Mouse (Mus musculus) neural tube, embryonic 11.5 days (tissue): ENCODE measurements around the gene Calm3. TPM values are rescaled to one million over a fixed set of nuclear protein-coding genes. Genes with fewer than 3 reads are reported as not detected.
"Not testable (repeated sequence)": the region's sequence is repeated elsewhere in the genome, so short reads cannot be mapped to it uniquely, and the experiment has no call there.

Experiments used
- ATAC-seq: fragments of 200-750 bp; cut with Nextera tagmentation; 2 replicates; pipeline ENCODE4 v1.8.0; 2017; ENCODE audit warnings: moderate number of reproducible peaks, mild to moderate bottlenecking, moderate TSS enrichment, moderate library complexity; ENCODE audit not compliant: insufficient read depth, low FRiP score, low TSS enrichment
- DNase-seq: peaks from one replicate; pipeline ENCODE4 v3.0.0-alpha.2; 2015; ENCODE audit warnings: low spot score
- H3K27ac ChIP-seq: fragments of 300-500 bp; sonication (generic); 2 replicates; pipeline ENCODE4 v1.5.1; 2014; ENCODE audit warnings: low read depth, mild to moderate bottlenecking, low read length
- H3K27me3 ChIP-seq: fragments of 300-500 bp; sonication (generic); 2 replicates; pipeline ENCODE4 v1.6.1; 2014; ENCODE audit warnings: mild to moderate bottlenecking, low read length, mixed read lengths; ENCODE audit not compliant: control insufficient read depth, insufficient read depth
- H3K36me3 ChIP-seq: fragments of 300-500 bp; sonication (generic); 2 replicates; pipeline ENCODE4 v1.6.1; 2014; ENCODE audit warnings: mild to moderate bottlenecking, low read length, moderate library complexity, mixed read lengths; ENCODE audit not compliant: control insufficient read depth, insufficient read depth
- H3K4me1 ChIP-seq: fragments of 300-500 bp; sonication (generic); 2 replicates; pipeline ENCODE4 v1.6.1; 2014; ENCODE audit warnings: low read length, mixed read lengths; ENCODE audit not compliant: control insufficient read depth, insufficient read depth
- H3K4me2 ChIP-seq: fragments of 300-500 bp; sonication (generic); 2 replicates; pipeline ENCODE4 v1.6.1; 2014; ENCODE audit warnings: low read depth, mild to moderate bottlenecking, moderate library complexity
- H3K4me3 ChIP-seq: fragments of 300-500 bp; sonication (generic); 2 replicates; pipeline ENCODE4 v1.5.1; 2014; ENCODE audit warnings: low read depth, low read length
- H3K9ac ChIP-seq: fragments of 300-500 bp; sonication (generic); 2 replicates; pipeline ENCODE4 v1.6.1; 2014; ENCODE audit warnings: mild to moderate bottlenecking, low read length
- H3K9me3 ChIP-seq: fragments of 300-500 bp; sonication (generic); 2 replicates; pipeline ENCODE4 v1.6.1; 2016; ENCODE audit warnings: low read length; ENCODE audit not compliant: control insufficient read depth
- WGBS: fragments of 180-500 bp; shearing (Covaris S2); extraction: QIAGEN DNeasy Blood & Tissue Kit; methylation state at CpG from one replicate; pipeline ENCODE4 v1.1.7; 2014; 5-methylcytosine and 5-hydroxymethylcytosine counted together
- polyA plus RNA-seq: library from polyadenylated mRNA; unstranded; fragments of >200 nt; fragmentation: Nextera tagmentation; extraction: Ambion mirVana; gene quantifications from 2 replicates; pipeline ENCODE4 v1.2.1, GENCODE M21; 2014

Gene Calm3
- 257 and 263 TPM in 2 replicates for polyA plus RNA-seq

DNA sequence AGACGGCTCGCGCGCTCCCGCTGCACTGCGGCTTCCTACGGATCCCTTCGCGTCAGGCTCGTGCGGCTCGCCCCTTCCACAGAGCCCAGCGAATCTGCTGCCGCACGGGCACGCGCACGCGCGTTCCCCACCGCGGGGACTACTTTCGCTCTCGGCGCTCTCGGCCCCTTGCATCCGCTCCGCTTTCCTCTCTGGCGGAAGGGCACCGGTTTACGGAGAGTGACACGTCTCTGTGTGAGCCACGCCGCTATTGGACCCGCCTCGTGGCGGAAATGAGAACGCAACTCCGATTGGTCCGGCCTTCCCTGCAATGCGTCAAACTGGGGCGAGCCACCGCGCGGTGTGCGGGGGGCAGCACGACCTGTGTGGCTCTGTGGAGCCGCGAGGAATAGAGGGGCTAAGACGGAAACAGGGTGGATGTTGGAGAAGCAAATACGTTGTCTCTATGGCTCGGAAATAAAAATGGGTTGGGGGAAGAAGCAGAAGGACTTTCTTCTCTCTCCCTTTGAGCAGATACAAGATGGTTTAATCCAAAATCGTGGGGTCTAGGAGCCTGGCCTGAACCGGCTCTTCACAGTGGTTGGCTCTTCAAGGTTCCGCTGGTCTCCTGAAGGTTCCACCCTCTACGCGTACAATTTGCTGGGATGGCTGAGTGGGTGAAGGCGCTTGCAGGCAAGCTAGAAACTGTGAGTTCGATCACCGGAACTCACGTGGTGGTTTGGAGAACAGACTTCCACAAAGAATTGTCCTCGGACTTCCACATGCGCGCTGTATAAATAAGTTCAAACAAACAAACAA lies at the start of gene Calm3:
Gene Calm3 (minus strand): TSS at position 78 of the 798 bp plus-strand sequence.
- Histone ChIP-seq H3K9ac (peak within 1 kb of the TSS; percentile 91), H3K27ac (peak within 1 kb of the TSS; percentile 90), H3K4me1 (peaks cover 22% of the 10 kb centered on the region), H3K4me3 (peak within 1 kb of the TSS; percentile 89), H3K9me3 (no peaks in the 10 kb centered on the region), H3K36me3 (no peaks in the 10 kb centered on the region), H3K27me3 (no peaks in the 10 kb centered on the region), H3K4me2 (peak within 1 kb of the TSS; percentile 90)
- ATAC-seq (peak; percentile 91), DNase-seq (peak; percentile 100)
- WGBS: 2% methylated on average over 63 of the region's 64 CpGs

DNA sequence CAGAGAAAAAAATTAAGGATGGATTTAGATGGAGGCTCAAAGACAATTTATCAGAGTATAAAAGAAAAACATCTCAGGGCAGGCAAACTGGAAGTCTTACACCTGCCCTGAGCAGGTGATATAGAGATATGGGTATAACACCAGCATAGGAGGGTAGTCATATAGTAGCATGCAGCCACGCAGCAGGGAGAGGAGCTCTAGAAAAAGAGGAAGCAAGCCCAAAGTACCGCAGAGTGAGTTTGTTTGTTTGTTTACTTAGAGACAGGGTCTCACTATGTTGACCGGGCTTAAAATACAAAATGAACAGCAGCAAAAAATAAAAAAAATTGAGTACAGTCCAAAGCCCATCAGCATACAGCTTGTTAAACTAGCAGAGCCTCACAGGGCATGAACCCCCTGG lies 47.2 kb upstream of the Calm3 start:
- DNase-seq (no peak), ATAC-seq (no peak)
- Histone ChIP-seq H3K9ac (no peak overlapping the region), H3K4me1 (no peaks in the 10 kb centered on the region), H3K4me3 (no peak overlapping the region), H3K27ac (no peak overlapping the region), H3K4me2 (no peak overlapping the region), H3K36me3 (no peaks in the 10 kb centered on the region; the same call in 1 of the 2 replicates), H3K9me3 (no peaks in the 10 kb centered on the region), H3K27me3 (no peaks in the 10 kb centered on the region)
- WGBS: 84% methylated on average over 3 of the region's 3 CpGs

DNA sequence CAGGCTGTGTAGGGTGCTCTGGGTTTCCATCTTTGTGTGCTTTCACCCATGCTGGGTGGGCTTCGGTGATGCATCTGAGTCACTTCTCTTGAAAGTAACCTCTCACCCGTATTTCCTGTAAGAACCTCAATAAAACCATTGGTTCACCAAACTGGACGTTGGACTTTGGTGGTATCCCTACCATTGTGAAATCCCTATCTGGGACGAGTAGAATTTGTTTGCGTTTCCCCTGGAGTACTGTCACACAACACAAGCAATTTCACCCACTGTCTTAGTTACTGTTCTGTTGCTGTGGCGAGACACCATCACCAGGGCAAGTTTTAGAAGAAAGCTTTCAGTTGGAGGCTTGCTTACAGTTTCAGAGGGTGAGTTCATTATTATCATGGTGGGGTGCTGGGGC lies 44.5 kb upstream of the Calm3 start:
- Histone ChIP-seq H3K9ac (no peak overlapping the region), H3K4me3 (no peak overlapping the region), H3K36me3 (no peaks in the 10 kb centered on the region; the same call in 1 of the 2 replicates), H3K27ac (no peak overlapping the region), H3K9me3 (no peaks in the 10 kb centered on the region), H3K4me1 (no peaks in the 10 kb centered on the region), H3K27me3 (no peaks in the 10 kb centered on the region), H3K4me2 (no peak overlapping the region)
- WGBS: 87% methylated on average over 6 of the region's 6 CpGs
- ATAC-seq: no peak
- DNase-seq: no peak

DNA sequence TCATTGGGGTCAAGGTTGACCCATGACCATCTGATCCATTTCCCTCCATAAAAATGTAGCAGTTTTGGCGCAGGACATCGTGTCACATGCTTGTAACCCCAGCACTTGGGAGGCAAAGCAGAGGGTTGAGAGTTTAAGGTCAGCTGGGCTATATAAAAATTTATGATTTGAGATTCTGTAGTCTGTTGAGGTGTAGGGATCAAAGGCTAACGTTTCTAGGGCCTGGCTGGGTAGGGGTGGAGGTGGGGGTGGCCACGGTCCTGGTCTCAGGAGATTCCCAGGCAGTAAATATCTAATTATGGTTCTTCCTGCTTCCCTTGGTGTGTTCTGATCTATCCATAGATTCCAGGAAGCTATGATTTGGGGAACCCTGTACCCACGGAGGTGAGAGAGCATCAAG lies 37.8 kb upstream of the Calm3 start:
- Histone ChIP-seq H3K27me3 (no peaks in the 10 kb centered on the region), H3K36me3 (no peaks in the 10 kb centered on the region), H3K4me3 (no peak overlapping the region), H3K9me3 (no peaks in the 10 kb centered on the region), H3K27ac (no peak overlapping the region), H3K4me2 (no peak overlapping the region), H3K9ac (no peak overlapping the region), H3K4me1 (0 out of 2 replicates have a peak, but pooled peaks cover 4% of the 10 kb centered on the region)
- 75% methylated on average over 5 of the region's 5 CpGs for whole genome bisulfite sequencing
- ATAC-seq (no peak), DNase-seq (no peak)

DNA sequence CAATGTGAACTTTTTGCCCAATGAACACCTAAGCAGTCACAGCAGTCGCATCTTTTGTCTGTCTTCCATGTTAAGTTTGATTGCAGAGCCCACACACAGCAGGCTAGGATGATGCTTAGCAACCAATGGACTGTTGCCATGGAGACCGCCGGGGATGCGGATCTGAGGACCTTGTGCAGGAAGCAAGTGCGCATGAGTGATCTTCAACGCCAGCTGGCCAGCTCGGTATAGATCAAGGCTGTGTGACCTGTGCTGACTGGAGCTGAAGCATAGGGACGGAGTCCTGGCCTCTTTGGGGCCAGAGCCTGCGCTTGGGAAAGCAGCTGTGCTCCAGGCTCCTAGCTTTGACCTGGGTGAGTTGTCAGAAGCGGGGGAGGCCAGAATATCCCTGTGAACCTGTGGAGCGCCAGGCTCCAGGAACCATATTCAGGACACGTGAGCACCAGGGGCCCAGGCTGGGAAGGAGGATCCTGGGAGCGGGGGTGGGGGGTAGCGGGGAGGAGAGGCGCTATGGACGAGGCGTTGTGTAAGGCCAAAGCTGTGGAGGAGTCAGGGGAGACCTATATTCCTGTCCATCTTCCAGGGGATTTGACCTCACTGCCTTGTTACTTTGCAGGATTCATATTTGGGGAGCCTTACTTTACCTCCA lies 35.7 kb upstream of the Calm3 start, which contains the start of gene Pnmal1:
Gene Pnmal1 (plus strand): TSS at position 141 of the 649 bp plus-strand sequence.
- H3K9ac ChIP-seq: peak within 1 kb of the TSS; percentile 31; the same call in 1 of the 2 replicates
- DNase-seq (peak; percentile 94), ATAC-seq (peak; percentile 96)
- H3K4me3 ChIP-seq: peak within 1 kb of the TSS; percentile 22; the same call in 1 of the 2 replicates
- H3K4me1 ChIP-seq: 0 out of 2 replicates have a peak, but pooled peaks cover 4% of the 10 kb centered on the region
- no peaks in the 10 kb centered on the region for H3K27me3 ChIP-seq
- H3K4me2 ChIP-seq: peak within 1 kb of the TSS; percentile 53
- 18% methylated on average over 17 of the region's 17 CpGs for WGBS
- H3K36me3 ChIP-seq: no peaks in the 10 kb centered on the region
- peak within 1 kb of the TSS; percentile 89 for H3K27ac ChIP-seq
- H3K9me3 ChIP-seq: no peaks in the 10 kb centered on the region

DNA sequence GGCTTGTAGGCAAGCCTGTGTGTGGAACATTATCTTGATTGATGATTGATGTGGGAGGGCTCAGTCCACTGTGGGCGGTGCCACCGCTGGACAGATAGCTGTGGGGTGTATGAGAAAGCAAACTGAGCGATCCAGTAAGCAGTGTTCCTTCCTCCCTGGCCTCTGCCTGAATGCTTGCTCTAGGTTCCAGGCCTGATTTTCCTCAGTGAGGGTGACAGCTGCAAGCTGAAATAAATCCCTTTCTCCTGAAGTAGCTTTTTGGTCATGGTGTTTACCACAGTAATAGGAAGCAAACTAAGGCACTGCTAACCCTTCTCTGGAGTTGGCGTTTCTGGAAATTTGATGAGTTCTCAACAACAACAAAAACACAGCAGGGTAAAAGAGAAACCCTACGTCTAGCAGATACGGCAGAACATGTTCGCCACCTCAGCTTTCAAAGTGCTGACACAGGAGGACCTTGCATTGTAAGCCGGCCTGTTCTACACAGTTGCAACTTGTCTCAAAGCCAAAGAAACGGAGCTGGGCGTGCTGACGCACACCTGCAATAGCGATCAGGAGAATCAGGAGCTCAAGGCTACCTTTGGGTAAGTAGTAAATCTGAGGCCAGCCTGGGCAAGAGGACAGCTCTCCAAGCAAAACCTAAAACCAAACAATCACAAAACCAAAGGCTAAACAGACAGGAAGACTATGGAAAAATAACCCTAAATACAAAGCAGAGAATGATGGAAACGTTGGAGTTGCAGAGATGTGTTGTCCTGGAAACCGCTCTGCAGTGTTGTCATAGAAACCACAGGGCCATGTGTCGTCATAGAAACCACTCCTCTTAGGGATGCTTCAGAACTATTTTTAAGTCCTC lies 32.7 kb upstream of the Calm3 start:
- no peak overlapping the region for H3K9ac ChIP-seq
- DNase-seq (peak; percentile 55), ATAC-seq (no peak)
- 54% methylated on average over 15 of the region's 15 CpGs for WGBS
- H3K27ac ChIP-seq: peak overlapping the region; percentile 24; the same call in 1 of the 2 replicates
- no peaks in the 10 kb centered on the region for H3K9me3 ChIP-seq
- no peak overlapping the region for H3K4me2 ChIP-seq
- 0 out of 2 replicates have a peak, but pooled peaks cover 4% of the 10 kb centered on the region for H3K4me1 ChIP-seq
- no peaks in the 10 kb centered on the region for H3K36me3 ChIP-seq
- H3K4me3 ChIP-seq: no peak overlapping the region
- no peaks in the 10 kb centered on the region for H3K27me3 ChIP-seq

DNA sequence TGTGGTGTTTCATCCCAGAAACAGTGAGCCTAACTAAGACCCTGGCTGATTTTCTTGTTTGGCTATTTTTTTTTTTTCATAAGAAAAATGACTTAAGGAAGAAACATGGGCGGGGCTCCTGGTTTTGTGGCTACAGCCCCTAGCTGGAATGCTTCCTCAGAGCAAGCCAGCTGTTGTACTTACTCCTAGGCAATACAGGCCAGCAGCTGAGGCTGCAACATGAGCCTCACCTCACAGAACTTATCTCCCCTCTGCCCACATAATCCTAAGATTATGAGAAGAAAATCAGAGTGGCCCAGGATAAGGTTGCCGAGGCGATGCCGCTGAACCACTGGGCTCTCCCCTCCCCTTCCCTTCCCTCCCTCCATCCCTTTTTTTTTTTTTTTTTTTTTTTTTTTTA lies 31.8 kb upstream of the Calm3 start:
- Histone ChIP-seq H3K4me1 (0 out of 2 replicates have a peak, but pooled peaks cover 4% of the 10 kb centered on the region), H3K9me3 (no peaks in the 10 kb centered on the region), H3K27ac (no peak overlapping the region), H3K4me3 (no peak overlapping the region), H3K36me3 (no peaks in the 10 kb centered on the region), H3K4me2 (no peak overlapping the region), H3K27me3 (no peaks in the 10 kb centered on the region), H3K9ac (no peak overlapping the region)
- DNase-seq (no peak), ATAC-seq (no peak)
- 90% methylated on average over 4 of the region's 4 CpGs for WGBS

DNA sequence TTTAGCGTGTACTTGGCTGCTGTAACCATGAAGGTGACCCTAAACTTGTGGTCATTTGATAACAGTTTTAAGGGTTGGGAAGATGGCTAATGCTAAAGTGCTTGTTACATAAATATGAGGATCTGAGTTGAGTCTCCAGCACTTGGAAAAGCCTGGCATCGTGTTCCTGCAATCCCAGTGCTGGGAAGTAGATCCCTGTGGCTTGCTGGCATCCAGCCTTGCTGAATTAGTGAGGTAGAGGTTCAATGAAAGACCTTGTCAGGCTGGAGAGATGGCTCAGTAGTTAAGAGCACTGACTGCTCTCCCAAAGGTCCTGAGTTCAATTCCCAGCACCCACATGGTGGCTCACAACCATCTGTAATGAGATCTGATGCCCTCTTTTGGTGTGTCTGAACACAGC lies 29.9 kb upstream of the Calm3 start:
- not testable (repeated sequence) for DNase-seq, H3K36me3 ChIP-seq, H3K4me2 ChIP-seq, H3K27ac ChIP-seq, H3K4me3 ChIP-seq, H3K9me3 ChIP-seq, H3K4me1 ChIP-seq, H3K9ac ChIP-seq, ATAC-seq, H3K27me3 ChIP-seq
- WGBS: 59% methylated on average over 2 of the region's 2 CpGs
